Mouse (Mus musculus): ENCODE results near the gene Tcap. TPM values are rescaled to one million over a fixed set of nuclear protein-coding genes. Genes with fewer than 3 reads are reported as not detected.

Tcap gene
- total RNA-seq, 2 experiments from 2014 or later, result not detected

GRCm38 (mm10) chr11:98400161-98400726 lies 16.6 kb downstream of the Tcap start, which contains the start of gene Pgap3:
Gene Pgap3 (minus strand): TSS chr11:98400490.
- ATAC-seq (replicated peaks; ENCODE audit: low FRiP score, poor library complexity, severe bottlenecking), result peak; percentile 91

GRCm38 (mm10) chr11:98400816-98401215 lies 17.2 kb downstream of the Tcap start:
- ATAC-seq (replicated peaks; ENCODE audit: low FRiP score, poor library complexity, severe bottlenecking), result no peak

GRCm38 (mm10) chr11:98406621-98407020 lies 23.0 kb downstream of the Tcap start:
- no peak for ATAC-seq (replicated peaks; ENCODE audit: low FRiP score, poor library complexity, severe bottlenecking)

GRCm38 (mm10) chr11:98408872-98409271 lies 25.3 kb downstream of the Tcap start:
- no peak for ATAC-seq (replicated peaks; ENCODE audit: low FRiP score, poor library complexity, severe bottlenecking)

GRCm38 (mm10) chr11:98409341-98409822 lies 25.8 kb downstream of the Tcap start:
- no peak for ATAC-seq (replicated peaks; ENCODE audit: low FRiP score, poor library complexity, severe bottlenecking)

- no peak for ATAC-seq (replicated peaks; ENCODE audit: low FRiP score, poor library complexity, severe bottlenecking)
Measured at GRCm38 (mm10) chr11:98412273-98412796, 28.7 kb downstream of the Tcap start, which contains the start of gene Erbb2. Gene Erbb2 (plus strand): TSS chr11:98412470.

- no peak for ATAC-seq (replicated peaks; ENCODE audit: low FRiP score, poor library complexity, severe bottlenecking)
Measured at GRCm38 (mm10) chr11:98412797-98413301, 29.2 kb downstream of the Tcap start.

GRCm38 (mm10) chr11:98413731-98414130 lies 30.1 kb downstream of the Tcap start:
- no peak for ATAC-seq (replicated peaks; ENCODE audit: low FRiP score, poor library complexity, severe bottlenecking)

GRCm38 (mm10) chr11:98414162-98414561 lies 30.6 kb downstream of the Tcap start:
- ATAC-seq (replicated peaks; ENCODE audit: low FRiP score, poor library complexity, severe bottlenecking), result no peak

GRCm38 (mm10) chr11:98417074-98417473 lies 33.5 kb downstream of the Tcap start:
- no peak for ATAC-seq (replicated peaks; ENCODE audit: low FRiP score, poor library complexity, severe bottlenecking)

GRCm38 (mm10) chr11:98418273-98418672 lies 34.7 kb downstream of the Tcap start:
- no peak for ATAC-seq (replicated peaks; ENCODE audit: low FRiP score, poor library complexity, severe bottlenecking)

GRCm38 (mm10) chr11:98418939-98419547 lies 35.4 kb downstream of the Tcap start:
- no peak for ATAC-seq (replicated peaks; ENCODE audit: low FRiP score, poor library complexity, severe bottlenecking)

GRCm38 (mm10) chr11:98426592-98426991 lies 43.0 kb downstream of the Tcap start:
- ATAC-seq (replicated peaks; ENCODE audit: low FRiP score, poor library complexity, severe bottlenecking), result no peak

GRCm38 (mm10) chr11:98428436-98428835 lies 44.8 kb downstream of the Tcap start:
- no peak for ATAC-seq (replicated peaks; ENCODE audit: low FRiP score, poor library complexity, severe bottlenecking)

- ATAC-seq (replicated peaks; ENCODE audit: low FRiP score, poor library complexity, severe bottlenecking), result no peak
Measured at GRCm38 (mm10) chr11:98431743-98432502, 48.3 kb downstream of the Tcap start.

Other genes with a start within 250 kb of the Tcap start
- gene Fbxl20, start 233.4 kb upstream of the Tcap start, total RNA-seq (2015; ENCODE audit: low replicate concordance), result 9.6 and 10.2 TPM in 2 replicates
- gene Fbxl20, start 233.4 kb upstream of the Tcap start, total RNA-seq (2017; ENCODE audit: low replicate concordance), result 14.0 and 22.7 TPM in 2 replicates
- gene Med1, start 190.5 kb upstream of the Tcap start, total RNA-seq (2015; ENCODE audit: low replicate concordance), result 30.6 and 34.9 TPM in 2 replicates
- gene Med1, start 190.5 kb upstream of the Tcap start, total RNA-seq (2017; ENCODE audit: low replicate concordance), result 19.5 and 24.0 TPM in 2 replicates
- gene Cdk12, start 180.8 kb upstream of the Tcap start, total RNA-seq (2015; ENCODE audit: low replicate concordance), result 181 and 207 TPM in 2 replicates
- 263 and 302 TPM in 2 replicates for gene Cdk12, start 180.8 kb upstream of the Tcap start, total RNA-seq (2017; ENCODE audit: low replicate concordance)
- not detected in 2 replicates for gene Neurod2, start 54.2 kb upstream of the Tcap start, total RNA-seq (2015; ENCODE audit: low replicate concordance)
- not detected in 2 replicates for gene Neurod2, start 54.2 kb upstream of the Tcap start, total RNA-seq (2017; ENCODE audit: low replicate concordance)
- not detected in 2 replicates for gene Ppp1r1b, start 35.4 kb upstream of the Tcap start, total RNA-seq (2015; ENCODE audit: low replicate concordance)
- gene Ppp1r1b, start 35.4 kb upstream of the Tcap start, total RNA-seq (2017; ENCODE audit: low replicate concordance), result not detected in 2 replicates
- gene Stard3, start 25.4 kb upstream of the Tcap start, total RNA-seq (2015; ENCODE audit: low replicate concordance), result 8.5 and 9.2 TPM in 2 replicates
- gene Stard3, start 25.4 kb upstream of the Tcap start, total RNA-seq (2017; ENCODE audit: low replicate concordance), result 2.8 and 6.0 TPM in 2 replicates
- gene Pnmt, start 2.6 kb downstream of the Tcap start, total RNA-seq (2015; ENCODE audit: low replicate concordance), result not detected in 2 replicates
- not detected in 2 replicates for gene Pnmt, start 2.6 kb downstream of the Tcap start, total RNA-seq (2017; ENCODE audit: low replicate concordance)
- gene Pgap3, start 16.7 kb downstream of the Tcap start, total RNA-seq (2015; ENCODE audit: low replicate concordance), result not detected in 2 replicates
- 0.56 TPM in 1 of 2 replicates, not detected in the other for gene Pgap3, start 16.7 kb downstream of the Tcap start, total RNA-seq (2017; ENCODE audit: low replicate concordance)
- 0.21 TPM in 1 of 2 replicates, not detected in the other for gene Erbb2, start 28.7 kb downstream of the Tcap start, total RNA-seq (2015; ENCODE audit: low replicate concordance)
- 0.28 TPM in 1 of 2 replicates, not detected in the other for gene Erbb2, start 28.7 kb downstream of the Tcap start, total RNA-seq (2017; ENCODE audit: low replicate concordance)
- gene Mien1, start 55.2 kb downstream of the Tcap start, total RNA-seq (2015; ENCODE audit: low replicate concordance), result 13.4 and 19.9 TPM in 2 replicates
- 1.4 and 3.9 TPM in 2 replicates for gene Mien1, start 55.2 kb downstream of the Tcap start, total RNA-seq (2017; ENCODE audit: low replicate concordance)
- not detected in 2 replicates for gene Grb7, start 62.6 kb downstream of the Tcap start, total RNA-seq (2015; ENCODE audit: low replicate concordance)
- gene Grb7, start 62.6 kb downstream of the Tcap start, total RNA-seq (2017; ENCODE audit: low replicate concordance), result not detected in 2 replicates
- gene Ikzf3, start 162.2 kb downstream of the Tcap start, total RNA-seq (2015; ENCODE audit: low replicate concordance), result 2.7 and 3.1 TPM in 2 replicates
- gene Ikzf3, start 162.2 kb downstream of the Tcap start, total RNA-seq (2017; ENCODE audit: low replicate concordance), result 1.4 and 2.6 TPM in 2 replicates
- gene Zpbp2, start 167.3 kb downstream of the Tcap start, total RNA-seq (2015; ENCODE audit: low replicate concordance), result not detected in 2 replicates
- gene Zpbp2, start 167.3 kb downstream of the Tcap start, total RNA-seq (2017; ENCODE audit: low replicate concordance), result 4.6 TPM in 1 of 2 replicates, not detected in the other
- gene Ormdl3, start 203.6 kb downstream of the Tcap start, total RNA-seq (2015; ENCODE audit: low replicate concordance), result 20.5 and 31.9 TPM in 2 replicates
- gene Ormdl3, start 203.6 kb downstream of the Tcap start, total RNA-seq (2017; ENCODE audit: low replicate concordance), result 37.9 and 51.6 TPM in 2 replicates
- not detected in 2 replicates for gene Lrrc3c, start 214.5 kb downstream of the Tcap start, total RNA-seq (2015; ENCODE audit: low replicate concordance)
- gene Lrrc3c, start 214.5 kb downstream of the Tcap start, total RNA-seq (2017; ENCODE audit: low replicate concordance), result not detected in 2 replicates
- gene Gm12355, start 241.8 kb downstream of the Tcap start, total RNA-seq (2015; ENCODE audit: low replicate concordance), result 1.0 and 2.5 TPM in 2 replicates
- gene Gm12355, start 241.8 kb downstream of the Tcap start, total RNA-seq (2017; ENCODE audit: low replicate concordance), result 0.60 and 1.1 TPM in 2 replicates
- gene Gsdma3, start 242.5 kb downstream of the Tcap start, total RNA-seq (2015; ENCODE audit: low replicate concordance), result not detected in 2 replicates
- not detected in 2 replicates for gene Gsdma3, start 242.5 kb downstream of the Tcap start, total RNA-seq (2017; ENCODE audit: low replicate concordance)